Comparison of ENCODE assay signal across 12 mouse cellular contexts in the genomic region with DNA sequence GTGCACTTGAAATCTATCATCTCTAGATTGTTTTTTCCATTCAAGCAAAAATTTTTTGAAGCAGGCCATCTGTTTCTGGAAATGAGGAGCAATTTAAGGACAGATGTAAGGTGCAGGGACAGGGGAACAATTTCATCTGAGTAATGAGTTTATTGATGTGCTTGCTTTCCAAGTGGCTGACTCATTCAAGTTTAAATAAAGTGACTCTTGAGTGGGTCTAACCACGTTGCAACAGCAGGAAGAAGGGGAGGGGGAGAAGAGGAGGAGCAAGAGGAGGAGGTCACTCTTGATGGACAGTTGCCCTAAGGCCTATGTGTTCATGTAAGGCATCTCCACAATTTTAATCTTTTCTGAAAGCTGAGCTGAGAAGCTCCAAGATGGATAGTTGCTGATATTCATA.
DNase-seq lines count a peak whose midpoint lies in the region; ATAC-seq lines count a peak whose summit lies in the region.
"Had no signal": no experiment of that assay in that cellular context is flagged by ENCODE, and none has a peak within 500 bp of the region (broad histone marks: within the 10 kb centered on the region; RNA-seq: fewer than 3 reads in every experiment).

No protein-coding gene starts in this region.

- H3K4me1 ChIP-seq in heart, embryonic 16.5 days (ENCODE audit: control insufficient read depth, insufficient read depth, low read length): peaks cover 62% of the 10 kb centered on the region
- peaks cover 87% of the 10 kb centered on the region for H3K4me1 ChIP-seq in hindbrain, embryonic 15.5 days (replicated peaks)
- peaks cover 57% of the 10 kb centered on the region for H3K4me1 ChIP-seq in neural tube, embryonic 14.5 days (ENCODE audit: control insufficient read depth, insufficient read depth, low read length)

- H3K27ac ChIP-seq in heart, embryonic 16.5 days (ENCODE audit: low read length): peak overlapping the region; percentile 74
- peak overlapping the region; percentile 78; the same call in 1 of the 2 replicates for H3K27ac ChIP-seq in hindbrain, embryonic 15.5 days (replicated peaks)
- peak overlapping the region; percentile 90 for H3K27ac ChIP-seq in neural tube, embryonic 14.5 days (ENCODE audit: low read depth, low read length)
- H3K27ac ChIP-seq: embryonic facial prominence, embryonic 12.5 days had no signal

- ATAC-seq in heart, embryonic 16.5 days (replicated peaks; ENCODE audit: extremely low read depth, insufficient read depth, low FRiP score): no peak
- no peak for ATAC-seq in hindbrain, embryonic 15.5 days (ENCODE audit: low FRiP score, low read depth)
- no peak for ATAC-seq in neural tube, embryonic 14.5 days (ENCODE audit: low read depth)

- no peaks in the 10 kb centered on the region for H3K36me3 ChIP-seq in heart, embryonic 16.5 days (ENCODE audit: control insufficient read depth, insufficient read depth)
- no peaks in the 10 kb centered on the region for H3K36me3 ChIP-seq in hindbrain, embryonic 15.5 days
- no peaks in the 10 kb centered on the region for H3K36me3 ChIP-seq in neural tube, embryonic 14.5 days (ENCODE audit: control insufficient read depth, insufficient read depth, low read length)
- H3K36me3 ChIP-seq: embryonic facial prominence, embryonic 12.5 days had no signal

- 0% methylated on average over 1 of the region's 1 CpGs for WGBS in heart, embryonic 16.5 days
- WGBS in hindbrain, embryonic 15.5 days: 0% methylated on average over 1 of the region's 1 CpGs
- WGBS in neural tube, embryonic 14.5 days: 0% methylated on average over 1 of the region's 1 CpGs

- peak overlapping the region; percentile 58; the same call in 1 of the 2 replicates for H3K4me2 ChIP-seq in heart, embryonic 16.5 days (ENCODE audit: low read depth, low read length)
- H3K4me2 ChIP-seq in hindbrain, embryonic 15.5 days: no peak overlapping the region
- H3K4me2 ChIP-seq in neural tube, embryonic 14.5 days (ENCODE audit: low read depth, low read length): no peak overlapping the region
- H3K4me2 ChIP-seq: embryonic facial prominence, embryonic 12.5 days had no signal

- DNase-seq in heart, adult 9 months (ENCODE audit: low spot score in 2 of 2): no peak
- DNase-seq in right cerebral cortex, adult 18-20 months: peak; percentile 39
- DNase-seq in right cerebral cortex, postnatal 14 days: no peak
- DNase-seq in adipocyte (ENCODE audit: low spot score): no peak
- DNase-seq in layer of hippocampus, adult 9-10 months (ENCODE audit: low spot score): no peak
- DNase-seq: gastrocnemius, postnatal 10 days; kidney, adult 18-20 months; thymus, postnatal 25 days had no signal

- H3K9ac ChIP-seq in heart, embryonic 16.5 days (ENCODE audit: low read length): no peak overlapping the region
- no peak overlapping the region for H3K9ac ChIP-seq in hindbrain, embryonic 15.5 days
- H3K9ac ChIP-seq in neural tube, embryonic 14.5 days (replicated peaks; ENCODE audit: low read depth, low read length): no peak overlapping the region
- H3K9ac ChIP-seq: embryonic facial prominence, embryonic 12.5 days had no signal

- H3K27me3 ChIP-seq in heart, embryonic 16.5 days (ENCODE audit: control insufficient read depth, insufficient read depth, low read length): no peaks in the 10 kb centered on the region
- H3K27me3 ChIP-seq in hindbrain, embryonic 15.5 days: no peaks in the 10 kb centered on the region
- H3K27me3 ChIP-seq in neural tube, embryonic 14.5 days (ENCODE audit: control insufficient read depth, insufficient read depth, low read length): no peaks in the 10 kb centered on the region
- H3K27me3 ChIP-seq: embryonic facial prominence, embryonic 12.5 days had no signal

- H3K9me3 ChIP-seq in heart, embryonic 16.5 days (replicated peaks; ENCODE audit: control insufficient read depth, low read length): no peaks in the 10 kb centered on the region
- H3K9me3 ChIP-seq in hindbrain, embryonic 15.5 days: no peaks in the 10 kb centered on the region
- no peaks in the 10 kb centered on the region for H3K9me3 ChIP-seq in neural tube, embryonic 14.5 days (ENCODE audit: control insufficient read depth, low read length)
- H3K9me3 ChIP-seq: embryonic facial prominence, embryonic 12.5 days had no signal

- no peak overlapping the region for H3K4me3 ChIP-seq in heart, embryonic 16.5 days (ENCODE audit: low read length)
- H3K4me3 ChIP-seq in hindbrain, embryonic 15.5 days: no peak overlapping the region
- H3K4me3 ChIP-seq in neural tube, embryonic 14.5 days (ENCODE audit: low read depth, low read length): no peak overlapping the region
- H3K4me3 ChIP-seq: embryonic facial prominence, embryonic 12.5 days had no signal
